Mouse (Mus musculus): ENCODE results near the gene Ppp1r9b. TPM values are rescaled to one million over a fixed set of nuclear protein-coding genes. Genes with fewer than 3 reads are reported as not detected.

Ppp1r9b gene
- total RNA-seq, 2 experiments from 2014 or later = 273 to 276 TPM

- intact Hi-C loops (cut with DNase I) = no loop called here
Observed at GRCm38 (mm10) chr11:94994947-94995772, 4.3 kb downstream of the Ppp1r9b start.

GRCm38 (mm10) chr11:94996101-94996500 lies 5.3 kb downstream of the Ppp1r9b start:
- intact Hi-C loops (cut with DNase I) = no loop called here
- DNase-seq = no peak

More at GRCm38 (mm10) chr11:94994947-94995772, 4.3 kb downstream of the Ppp1r9b start:
- no peak for DNase-seq

- DNase-seq = no peak
- intact Hi-C loops (cut with DNase I) = no loop called here
Observed at GRCm38 (mm10) chr11:94996984-94997383, 6.1 kb downstream of the Ppp1r9b start.

GRCm38 (mm10) chr11:94997596-94997995 lies 6.8 kb downstream of the Ppp1r9b start:
- intact Hi-C loops (cut with DNase I) = no loop called here
- no peak for DNase-seq

GRCm38 (mm10) chr11:94998041-94998531 lies 7.3 kb downstream of the Ppp1r9b start:
- DNase-seq = peak; percentile 58
- intact Hi-C loops (cut with DNase I) = no loop called here

- intact Hi-C loops (cut with DNase I) = no loop called here
- DNase-seq = no peak
Observed at GRCm38 (mm10) chr11:95000128-95000527, 9.3 kb downstream of the Ppp1r9b start.

GRCm38 (mm10) chr11:95000548-95000947 lies 9.7 kb downstream of the Ppp1r9b start:
- DNase-seq = no peak
- intact Hi-C loops (cut with DNase I) = no loop called here

- intact Hi-C loops (cut with DNase I) = no loop called here
- DNase-seq = peak; percentile 94
Observed at GRCm38 (mm10) chr11:95001058-95001457, 10.2 kb downstream of the Ppp1r9b start.

- intact Hi-C loops (cut with DNase I) = no loop called here
Observed at GRCm38 (mm10) chr11:95001584-95002347, 10.9 kb downstream of the Ppp1r9b start.

GRCm38 (mm10) chr11:95002705-95003104 lies 11.9 kb downstream of the Ppp1r9b start:
- no peak for DNase-seq
- intact Hi-C loops (cut with DNase I) = no loop called here

More at GRCm38 (mm10) chr11:95001584-95002347, 10.9 kb downstream of the Ppp1r9b start:
- no peak for DNase-seq

GRCm38 (mm10) chr11:95004136-95004936 lies 13.5 kb downstream of the Ppp1r9b start:
- intact Hi-C loops (cut with DNase I) = no loop called here
- no peak for DNase-seq

GRCm38 (mm10) chr11:95004937-95005198 lies 14.0 kb downstream of the Ppp1r9b start:
- intact Hi-C loops (cut with DNase I) = no loop called here
- no peak for DNase-seq

GRCm38 (mm10) chr11:95006038-95006437 lies 15.2 kb downstream of the Ppp1r9b start:
- intact Hi-C loops (cut with DNase I) = no loop called here
- DNase-seq = no peak

GRCm38 (mm10) chr11:95006525-95007219 lies 15.8 kb downstream of the Ppp1r9b start:
- peak; percentile 95 for DNase-seq
- intact Hi-C loops (cut with DNase I) = no loop called here

- intact Hi-C loops (cut with DNase I) = no loop called here
- DNase-seq = no peak
Observed at GRCm38 (mm10) chr11:95007418-95007817, 16.6 kb downstream of the Ppp1r9b start.

GRCm38 (mm10) chr11:95008661-95009628 lies 18.1 kb downstream of the Ppp1r9b start:
- intact Hi-C loops (cut with DNase I) = no loop called here
- peak; percentile 69 for DNase-seq

GRCm38 (mm10) chr11:95009629-95010014 lies 18.8 kb downstream of the Ppp1r9b start, which contains the start of gene Samd14:
Gene Samd14, plus strand, starts transcription at chr11:95009879.
- intact Hi-C loops (cut with DNase I) = no loop called here
- peak; percentile 96 for DNase-seq

GRCm38 (mm10) chr11:95010141-95010739 lies 19.4 kb downstream of the Ppp1r9b start:
- peak; percentile 67 for DNase-seq
- intact Hi-C loops (cut with DNase I) = no loop called here
